Mouse (Mus musculus) bone marrow, adult 2 months (tissue): ENCODE measurements at regions not wholly inside any gene's neighbourhood (a gene's known extent, or its start where the extent isn't known, plus 50 kb on each side); places are given as distances from the start of the nearest gene placed in this dataset.

Experiments
- CTCF ChIP-seq: fragments of 200-500 bp; IDR thresholded peaks from 2 replicates; pipeline ENCODE4 v1.5.1; 2011; ENCODE audit warnings: low read length, control low read depth; ENCODE audit not compliant: control insufficient read depth, insufficient read depth
- POLR2A ChIP-seq: fragments of 200-500 bp; IDR thresholded peaks from 2 replicates; pipeline ENCODE4 v1.6.1; 2011; ENCODE audit warnings: low read depth, mild to moderate bottlenecking, control low read depth, low read length, borderline replicate concordance; ENCODE audit not compliant: control insufficient read depth

DNA sequence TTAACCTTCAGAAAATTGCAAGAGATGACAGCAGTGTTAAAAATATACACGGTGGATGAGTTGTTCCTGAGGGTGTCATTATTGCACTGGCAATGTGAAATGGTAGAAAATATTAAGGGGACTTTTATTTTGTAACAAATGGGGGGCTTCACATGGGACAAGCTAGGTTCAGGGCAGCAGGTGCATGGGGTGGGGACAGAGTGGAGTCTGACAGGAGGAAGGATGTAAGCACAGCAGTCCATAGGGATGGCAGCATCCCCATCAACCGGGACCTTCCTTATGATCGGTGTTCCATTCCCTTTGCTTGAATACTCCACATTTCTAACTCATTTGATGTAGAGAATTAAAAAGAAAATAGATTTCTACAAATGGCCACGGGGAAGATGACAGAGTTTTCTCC, 208.5 kb upstream of the Mki67 start:
- TF ChIP-seq POLR2A (no peak), CTCF (no peak)
